Mouse (Mus musculus): ENCODE data around the gene Nptn. TPM values are rescaled to one million over a fixed set of nuclear protein-coding genes. Genes with fewer than 3 reads are reported as not detected.

Nptn gene
- polyA plus RNA-seq, 1 experiment from 2014 or later = 145 TPM

DNA sequence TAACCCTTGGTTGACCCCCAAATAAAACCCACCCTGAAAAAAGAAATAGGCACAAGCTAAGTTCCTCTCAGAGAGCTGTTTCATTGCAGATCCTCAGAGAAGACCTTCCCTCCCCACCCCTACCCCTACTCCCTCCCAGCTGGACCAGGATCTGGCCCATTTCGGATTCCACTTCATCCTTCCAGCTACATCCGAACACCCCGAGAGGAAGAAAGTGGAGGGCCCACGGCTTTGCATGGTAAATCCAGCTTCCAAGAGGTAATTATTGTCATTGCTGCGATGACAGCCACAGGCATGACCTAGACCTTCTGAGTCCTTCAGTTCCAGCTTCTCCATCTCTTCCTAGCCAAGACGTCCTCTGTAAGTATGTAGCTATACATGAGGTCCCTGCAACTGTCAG, 31.1 kb upstream of the Nptn start:
- Histone ChIP-seq H3K9me3 (ENCODE audit: control insufficient read depth) (no peaks in the 10 kb centered on the region), H3K4me3 (ENCODE audit: low read depth, low read length) (no peak overlapping the region), H3K4me1 (replicated peaks; ENCODE audit: control insufficient read depth, insufficient read depth, low read length) (no peaks in the 10 kb centered on the region), H3K9ac (ENCODE audit: low read depth, low read length) (no peak overlapping the region), H3K27ac (ENCODE audit: low read depth, low read length) (no peak overlapping the region), H3K27me3 (replicated peaks; ENCODE audit: control insufficient read depth, insufficient read depth, low read length) (no peaks in the 10 kb centered on the region), H3K4me2 (replicated peaks; ENCODE audit: low read depth) (no peak overlapping the region), H3K36me3 (ENCODE audit: control insufficient read depth, insufficient read depth) (no peaks in the 10 kb centered on the region)
- no peak for ATAC-seq
- TF ChIP-seq CTCF (IDR thresholded peaks at IDR 0.05; ENCODE audit: low read depth) = no peak
- 94% methylated on average over 6 of the region's 6 CpGs for WGBS

- Histone ChIP-seq H3K27ac (ENCODE audit: low read depth, low read length) (no peak overlapping the region), H3K4me3 (ENCODE audit: low read depth, low read length) (no peak overlapping the region), H3K4me2 (replicated peaks; ENCODE audit: low read depth) (no peak overlapping the region), H3K9me3 (ENCODE audit: control insufficient read depth) (no peaks in the 10 kb centered on the region), H3K9ac (ENCODE audit: low read depth, low read length) (no peak overlapping the region), H3K36me3 (ENCODE audit: control insufficient read depth, insufficient read depth) (no peaks in the 10 kb centered on the region), H3K27me3 (replicated peaks; ENCODE audit: control insufficient read depth, insufficient read depth, low read length) (no peaks in the 10 kb centered on the region), H3K4me1 (replicated peaks; ENCODE audit: control insufficient read depth, insufficient read depth, low read length) (no peaks in the 10 kb centered on the region)
- WGBS = 77% methylated on average over 9 of the region's 9 CpGs
- no peak for ATAC-seq
- no peak for TF ChIP-seq CTCF (IDR thresholded peaks at IDR 0.05; ENCODE audit: low read depth)
Measured at GRCm38 (mm10) chr9:58552083-58552482, 30.0 kb upstream of the Nptn start.

DNA sequence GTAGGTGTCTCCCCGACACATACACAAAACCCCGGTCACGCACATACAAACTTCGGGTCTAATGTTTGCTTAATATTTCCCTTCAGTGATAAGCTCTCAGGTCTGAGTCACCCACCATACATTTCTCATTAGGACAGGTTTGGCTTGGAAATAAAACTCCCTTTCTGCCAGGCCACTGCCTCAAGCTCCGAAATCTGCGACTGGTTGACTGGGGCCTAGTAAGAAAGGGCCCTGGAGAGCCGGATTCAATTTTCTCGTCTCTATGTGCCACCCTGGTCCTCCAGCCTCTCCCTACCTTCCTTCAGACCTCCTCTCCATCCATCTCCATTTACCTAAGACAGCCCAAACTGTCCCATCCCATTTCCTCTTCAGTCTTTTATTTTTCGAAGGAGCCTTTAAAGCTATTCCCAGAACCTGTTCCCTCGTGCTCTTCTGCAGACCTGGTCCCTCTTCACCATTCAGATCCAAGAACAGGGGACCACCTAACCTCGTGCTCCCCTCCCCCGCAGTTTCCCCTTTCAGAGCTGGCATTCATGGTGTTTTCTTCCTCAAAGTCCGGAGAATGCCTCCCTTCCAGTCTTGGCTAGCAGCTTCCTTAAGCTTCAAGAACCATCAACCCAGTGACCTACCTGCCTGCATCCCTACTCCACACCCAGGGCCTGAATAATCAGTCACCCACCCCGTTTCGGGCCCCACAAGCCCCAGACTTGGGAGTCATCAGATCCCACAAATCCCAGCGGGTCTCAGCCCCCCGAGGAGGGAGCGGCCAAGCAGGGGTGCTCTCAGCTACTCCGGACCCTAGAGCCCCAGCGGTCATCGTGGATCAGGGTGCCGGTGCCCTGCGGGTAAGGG, 27.8 kb upstream of the Nptn start:
- H3K36me3 ChIP-seq (ENCODE audit: control insufficient read depth, insufficient read depth) = no peaks in the 10 kb centered on the region
- no peaks in the 10 kb centered on the region for H3K9me3 ChIP-seq (ENCODE audit: control insufficient read depth)
- H3K4me3 ChIP-seq (ENCODE audit: low read depth, low read length) = peak overlapping the region; percentile 87
- H3K9ac ChIP-seq (ENCODE audit: low read depth, low read length) = peak overlapping the region; percentile 93
- WGBS = 12% methylated on average over 23 of the region's 23 CpGs
- peak overlapping the region; percentile 79; the same call in 1 of the 2 replicates for H3K27ac ChIP-seq (ENCODE audit: low read depth, low read length)
- TF ChIP-seq CTCF (IDR thresholded peaks at IDR 0.05; ENCODE audit: low read depth) = no peak
- no peak; the same call in 1 of the 2 replicates for ATAC-seq
- no peaks in the 10 kb centered on the region for H3K4me1 ChIP-seq (replicated peaks; ENCODE audit: control insufficient read depth, insufficient read depth, low read length)
- H3K4me2 ChIP-seq (replicated peaks; ENCODE audit: low read depth) = peak overlapping the region; percentile 100
- H3K27me3 ChIP-seq (replicated peaks; ENCODE audit: control insufficient read depth, insufficient read depth, low read length) = no peaks in the 10 kb centered on the region

DNA sequence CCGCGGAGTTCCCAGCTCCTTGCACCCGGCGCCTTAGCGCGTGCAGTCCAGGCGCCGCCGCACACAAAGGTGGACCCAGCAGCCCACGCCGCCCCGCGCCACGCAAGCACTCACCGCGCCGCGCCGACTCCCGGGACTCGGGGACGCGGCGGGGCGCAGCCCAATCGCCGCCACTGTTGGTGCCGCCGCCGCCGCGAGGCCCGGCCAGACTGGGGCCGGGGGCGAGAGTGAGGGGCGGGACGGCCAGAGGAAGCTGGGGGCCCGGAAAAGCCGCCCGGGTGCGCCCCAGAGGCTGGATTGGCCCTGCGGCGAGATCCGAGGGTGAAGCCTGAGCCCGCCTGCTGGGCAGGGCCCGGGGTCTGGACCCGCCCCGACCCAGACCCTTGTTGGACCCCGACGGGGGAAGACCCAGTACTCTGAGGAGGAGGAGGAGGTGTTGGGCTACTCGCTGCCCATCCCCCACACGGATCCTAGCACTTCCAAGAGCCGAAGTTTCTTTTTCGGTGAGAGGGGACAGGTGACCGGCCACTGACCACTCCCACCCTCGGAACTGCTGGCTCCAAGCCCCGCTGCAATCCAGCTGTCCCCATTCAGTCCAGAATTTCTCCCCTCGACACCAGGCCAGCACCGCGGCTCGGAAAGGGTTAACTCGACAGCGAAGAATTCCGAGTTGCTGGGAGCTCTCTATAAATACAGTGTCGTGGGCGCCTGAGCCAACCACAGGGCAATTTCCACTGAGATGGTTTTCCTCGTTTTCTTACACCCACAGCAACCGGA, 26.9 kb upstream of the Nptn start, which contains the start of gene Cd276:
Cd276 (minus strand) TSS at position 530 of the 777 bp plus-strand sequence.
- ATAC-seq = peak; percentile 39
- peak within 1 kb of the TSS; percentile 79 for H3K27ac ChIP-seq (ENCODE audit: low read depth, low read length)

DNA sequence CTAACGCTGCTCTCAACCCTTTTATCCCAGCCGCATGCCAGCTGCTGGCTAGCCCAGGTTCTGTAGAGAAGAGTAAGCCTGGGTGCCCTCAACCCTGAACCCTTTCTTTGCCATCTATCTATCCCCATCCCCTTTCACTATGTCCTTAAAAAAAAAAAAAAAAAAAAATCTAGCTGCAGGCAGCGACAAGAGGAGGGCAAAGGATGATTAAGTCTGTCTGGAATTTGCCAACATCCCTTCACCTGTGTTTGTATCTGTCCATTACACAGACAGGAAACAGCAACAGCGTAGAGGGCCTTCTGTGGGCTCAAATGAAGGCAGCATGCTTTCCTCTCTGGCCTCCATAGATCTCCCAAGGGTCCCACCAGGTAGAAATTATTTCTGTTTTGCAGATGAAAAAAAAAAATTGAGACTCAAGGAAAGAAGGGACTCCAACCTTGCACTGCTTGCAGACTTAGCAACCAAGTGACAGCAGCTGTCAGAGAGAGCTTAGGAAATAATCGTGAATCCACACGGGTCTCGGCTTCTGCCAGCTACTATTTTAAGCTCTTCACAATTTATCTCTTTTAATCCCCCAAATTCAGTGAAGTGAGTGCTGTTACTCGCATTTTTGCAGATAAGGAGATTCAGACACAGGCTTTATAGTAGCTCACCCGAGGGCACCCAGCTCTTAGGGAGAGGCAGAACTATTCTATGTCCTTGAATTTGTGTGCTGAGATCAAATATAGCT, 26.2 kb upstream of the Nptn start:
- H3K9ac ChIP-seq (ENCODE audit: low read depth, low read length) = peak overlapping the region; percentile 93; the same call in 1 of the 2 replicates
- no peaks in the 10 kb centered on the region for H3K27me3 ChIP-seq (replicated peaks; ENCODE audit: control insufficient read depth, insufficient read depth, low read length)
- no peaks in the 10 kb centered on the region for H3K4me1 ChIP-seq (replicated peaks; ENCODE audit: control insufficient read depth, insufficient read depth, low read length)
- 28% methylated on average over 9 of the region's 9 CpGs for WGBS
- H3K27ac ChIP-seq (ENCODE audit: low read depth, low read length) = peak overlapping the region; percentile 79; the same call in 1 of the 2 replicates
- no peak for TF ChIP-seq CTCF (IDR thresholded peaks at IDR 0.05; ENCODE audit: low read depth)
- H3K4me3 ChIP-seq (ENCODE audit: low read depth, low read length) = peak overlapping the region; percentile 87
- no peaks in the 10 kb centered on the region for H3K9me3 ChIP-seq (ENCODE audit: control insufficient read depth)
- peak overlapping the region; percentile 100 for H3K4me2 ChIP-seq (replicated peaks; ENCODE audit: low read depth)
- H3K36me3 ChIP-seq (ENCODE audit: control insufficient read depth, insufficient read depth) = no peaks in the 10 kb centered on the region
- no peak for ATAC-seq

More for the DNA sequence above, 26.9 kb upstream of the Nptn start, which contains the start of gene Cd276:
- no peaks in the 10 kb centered on the region for H3K27me3 ChIP-seq (replicated peaks; ENCODE audit: control insufficient read depth, insufficient read depth, low read length)
- H3K4me3 ChIP-seq (ENCODE audit: low read depth, low read length) = peak within 1 kb of the TSS; percentile 87
- H3K9me3 ChIP-seq (ENCODE audit: control insufficient read depth) = no peaks in the 10 kb centered on the region
- H3K36me3 ChIP-seq (ENCODE audit: control insufficient read depth, insufficient read depth) = no peaks in the 10 kb centered on the region
- peak within 1 kb of the TSS; percentile 100 for H3K4me2 ChIP-seq (replicated peaks; ENCODE audit: low read depth)
- no peaks in the 10 kb centered on the region for H3K4me1 ChIP-seq (replicated peaks; ENCODE audit: control insufficient read depth, insufficient read depth, low read length)
- H3K9ac ChIP-seq (ENCODE audit: low read depth, low read length) = peak within 1 kb of the TSS; percentile 93
- WGBS = under 1% methylated on average over 56 of the region's 68 CpGs
- TF ChIP-seq CTCF (IDR thresholded peaks at IDR 0.05; ENCODE audit: low read depth) = no peak

All from intestine, postnatal 0 days (tissue).